Mouse (Mus musculus): Measurements from ENCODE around the gene Rere.

Rere gene

DNA sequence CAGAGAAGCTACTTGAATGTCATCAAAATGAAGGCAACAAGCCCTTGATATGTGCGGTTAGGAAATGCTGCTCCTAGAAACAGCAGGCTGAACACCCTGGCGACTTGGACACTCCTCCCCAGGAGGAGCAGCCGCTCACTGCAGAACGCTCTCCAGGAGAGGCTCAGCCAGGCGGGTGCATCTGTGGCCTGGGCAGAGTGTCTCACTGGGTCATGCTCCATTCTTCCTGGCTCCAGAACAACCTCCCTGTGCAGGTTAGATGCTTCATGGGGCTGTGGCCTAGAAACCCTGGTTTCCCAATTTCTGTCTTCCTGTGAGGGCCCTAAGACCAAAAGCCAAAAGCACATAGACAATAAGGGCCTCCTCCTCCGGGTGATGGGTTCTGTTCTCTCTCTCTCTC, 355.2 kb downstream of the Rere start:
- POLR2A ChIA-PET: interaction anchor here in 1 of 4 experiments (1.9 kb wide), 1 partner anchor 25 kb away, joined by 5 read pairs; no protein-coding TSS in a partner anchor
- CTCF ChIA-PET: interaction anchor here in 1 of 4 experiments (0.6 to 1.0 kb wide), 2 partner anchors 27 to 41 kb away, joined by 3 read pairs; no protein-coding TSS in a partner anchor

GRCm38 (mm10) chr4:150644299-150644698, 362.9 kb downstream of the Rere start:
- CTCF ChIA-PET: interaction anchor here in 3 of 4 experiments (0.8 to 2.2 kb wide), 7 partner anchors 12 to 405 kb away, joined by 3 to 9 read pairs (median 4); no protein-coding TSS in a partner anchor
- POLR2A ChIA-PET: interaction anchor here (0.5 to 1.4 kb wide), 8 partner anchors 13 to 500 kb away, joined by 3 to 5 read pairs (median 4); no protein-coding TSS in a partner anchor

DNA sequence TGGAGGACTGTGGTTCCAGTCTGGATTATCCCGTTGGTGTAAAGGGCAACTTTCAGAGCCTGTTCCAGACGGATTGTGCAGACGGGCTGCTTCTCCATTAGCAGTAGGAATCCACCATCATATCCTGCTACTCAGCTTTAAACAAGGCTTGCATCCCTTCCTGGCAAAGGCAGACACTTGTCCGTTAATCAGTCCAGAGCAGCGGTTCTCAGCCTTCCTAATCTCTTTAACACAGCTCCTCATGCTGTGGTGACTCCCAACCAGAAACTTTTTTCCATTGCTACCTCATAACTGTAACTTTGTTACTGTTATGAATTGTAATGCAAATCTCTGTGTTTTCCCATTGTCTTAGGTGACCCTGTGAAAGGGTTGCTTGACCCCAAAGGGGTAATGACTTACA, 367.9 kb downstream of the Rere start:
- ChIA-PET POLR2A (no interaction called here), CTCF (interaction anchor here in 3 of 4 experiments (0.6 to 1.3 kb wide), 4 partner anchors 14 to 310 kb away, joined by 3 to 6 read pairs (median 3); no protein-coding TSS in a partner anchor)

GRCm38 (mm10) chr4:150651390-150652277, 370.2 kb downstream of the Rere start, which contains the start of gene Slc45a1:
Gene Slc45a1 (minus strand): TSS chr4:150652174.
- ChIA-PET CTCF (interaction anchor here (0.5 to 1.8 kb wide), 5 partner anchors 11 to 387 kb away, joined by 3 to 8 read pairs (median 4); no protein-coding TSS in a partner anchor), POLR2A (interaction anchor here (0.6 to 1.4 kb wide), 5 partner anchors 11 to 387 kb away, joined by 3 to 5 read pairs (median 3); no protein-coding TSS in a partner anchor)

DNA sequence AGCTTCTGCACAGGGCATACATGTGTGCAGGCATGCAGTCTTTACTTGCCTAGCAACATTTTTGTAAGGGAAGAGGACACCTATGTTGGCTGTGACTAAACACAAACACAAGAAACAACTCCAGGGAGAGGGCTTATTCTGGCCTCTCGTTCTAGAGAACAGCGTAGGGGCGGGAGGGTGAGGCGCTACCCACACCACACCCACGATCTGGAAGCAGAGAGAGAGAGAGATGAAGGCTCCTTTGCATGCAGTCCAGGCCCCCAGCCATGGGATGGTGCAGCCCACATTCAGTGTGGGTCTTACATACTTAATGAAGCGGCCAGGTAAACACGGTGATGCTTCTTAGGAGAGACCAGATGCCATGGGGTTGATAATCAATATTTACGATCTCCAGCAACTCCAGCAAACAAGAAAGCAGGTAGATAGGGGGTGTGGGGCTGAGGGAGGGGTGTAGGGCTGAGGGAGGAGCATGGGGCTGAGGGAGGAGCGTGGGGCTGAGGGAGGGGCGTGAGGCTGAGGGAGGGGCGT, 371.7 kb downstream of the Rere start:
- POLR2A ChIA-PET: interaction anchor here in 1 of 4 experiments (0.7 to 1.5 kb wide), 3 partner anchors 10 to 249 kb away, joined by 5 read pairs; no protein-coding TSS in a partner anchor
- CTCF ChIA-PET: interaction anchor here in 1 of 4 experiments (1.4 to 2.0 kb wide), 2 partner anchors 10 to 312 kb away, joined by 3 to 14 read pairs; no protein-coding TSS in a partner anchor

GRCm38 (mm10) chr4:150655989-150656388, 374.5 kb downstream of the Rere start:
- ChIA-PET CTCF (interaction anchor here (0.5 to 3.7 kb wide), 43 partner anchors 9 to 1259 kb away, joined by 3 to 49 read pairs (median 4); partner anchors contain the start of genes Park7 (in 1 of the 4), Rere (in 1 of the 4) and Tnfrsf9 (in 1 of the 4)), POLR2A (interaction anchor here in 3 of 4 experiments (0.5 to 2.6 kb wide), 14 partner anchors 9 to 310 kb away, joined by 3 to 13 read pairs (median 4); no protein-coding TSS in a partner anchor)

DNA sequence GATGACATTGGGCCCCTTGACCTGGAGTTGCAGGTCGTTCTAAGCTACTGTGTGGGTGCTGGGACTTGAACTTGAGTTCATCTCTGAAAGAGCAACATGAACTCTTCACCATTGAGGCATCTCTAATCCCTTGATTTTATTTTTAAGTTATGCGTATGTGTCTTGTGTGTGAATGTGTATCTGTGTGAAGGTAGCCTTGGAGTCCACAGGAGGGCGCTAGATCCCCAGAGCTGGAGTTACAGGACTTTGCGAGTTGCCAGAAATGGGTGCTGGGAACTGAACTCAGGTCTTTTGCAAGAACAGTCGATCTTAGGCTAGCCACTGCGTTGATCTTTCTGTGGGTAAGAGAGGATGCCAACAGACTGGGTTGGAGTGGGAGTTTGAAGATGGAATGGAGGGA, 375.1 kb downstream of the Rere start:
- POLR2A ChIA-PET: interaction anchor here in 3 of 4 experiments (0.5 to 2.6 kb wide), 10 partner anchors 8 to 310 kb away, joined by 3 to 13 read pairs (median 4); no protein-coding TSS in a partner anchor
- CTCF ChIA-PET: interaction anchor here (0.6 to 3.7 kb wide), 36 partner anchors 8 to 1258 kb away, joined by 3 to 49 read pairs (median 4); partner anchors contain the start of genes Park7 (in 1 of the 4) and Tnfrsf9 (in 1 of the 4)

DNA sequence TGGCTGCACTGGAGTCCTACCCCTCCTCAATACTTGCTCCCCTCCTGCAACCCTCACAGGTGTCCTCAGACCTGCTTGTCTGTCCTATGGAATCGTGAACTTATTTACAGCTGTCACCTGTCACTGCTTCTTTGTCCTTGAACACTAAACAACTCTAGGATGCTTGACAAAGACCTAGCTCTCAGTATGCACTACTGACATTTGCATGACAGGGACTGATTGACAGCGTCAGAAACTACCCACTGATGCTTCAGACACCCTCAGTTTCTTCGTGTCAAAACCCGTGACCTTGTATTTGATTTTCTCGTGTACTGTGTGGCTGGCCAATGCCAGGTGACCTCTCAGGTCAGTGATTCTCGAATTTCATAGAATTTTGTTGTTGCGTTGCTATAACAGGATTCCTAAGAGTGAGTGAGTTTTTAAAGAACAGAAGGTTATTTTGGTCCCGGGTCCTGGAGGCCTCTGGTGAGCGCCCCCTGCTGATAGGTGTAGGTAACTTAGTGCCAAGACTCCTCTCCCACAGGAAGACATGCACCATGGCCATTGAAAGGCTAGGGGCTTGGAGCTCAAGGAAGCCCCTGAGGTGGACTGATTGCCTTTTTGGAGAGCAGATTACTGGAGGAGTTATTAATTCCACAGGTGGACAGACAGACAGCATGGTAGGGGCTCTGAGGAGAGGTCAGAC, 378.6 kb downstream of the Rere start:
- CTCF ChIA-PET: interaction anchor here (0.6 to 6.5 kb wide), 20 partner anchors 9 to 480 kb away, joined by 3 to 73 read pairs (median 4); partner anchors contain the start of genes Park7 (in 1 of the 4) and Tnfrsf9 (in 1 of the 4)
- POLR2A ChIA-PET: interaction anchor here in 3 of 4 experiments (0.5 to 2.9 kb wide), 29 partner anchors 9 to 958 kb away, joined by 3 to 13 read pairs (median 4); no protein-coding TSS in a partner anchor

- CTCF ChIA-PET: interaction anchor here in 3 of 4 experiments (0.5 to 6.5 kb wide), 13 partner anchors 19 to 304 kb away, joined by 3 to 78 read pairs (median 4); no protein-coding TSS in a partner anchor
- POLR2A ChIA-PET: interaction anchor here in 2 of 4 experiments (0.6 to 5.8 kb wide), 25 partner anchors 10 to 278 kb away, joined by 3 to 89 read pairs (median 4); partner anchors contain the start of genes Park7 (in 1 of the 2), Slc45a1 (in 1 of the 2) and Tnfrsf9 (in 1 of the 2)
Measured at GRCm38 (mm10) chr4:150661886-150662285, 380.4 kb downstream of the Rere start.

DNA sequence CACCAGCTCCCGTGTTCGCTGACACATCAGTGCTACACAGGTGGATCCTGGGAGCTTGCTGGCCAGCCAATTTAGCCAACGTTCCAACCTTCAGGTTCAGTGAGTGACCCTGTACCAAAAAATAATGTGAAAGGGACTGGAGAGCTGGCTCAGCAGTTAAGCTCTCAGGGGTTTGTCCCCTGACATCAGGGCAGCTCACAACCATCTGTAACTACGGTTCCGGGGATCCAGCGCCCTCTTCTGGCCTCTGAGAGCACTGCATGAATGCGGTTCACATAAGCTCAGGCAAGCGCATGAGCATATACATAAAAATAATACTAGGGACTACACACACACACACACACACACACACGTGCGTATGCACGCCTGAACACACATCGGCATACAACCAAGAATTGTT, 381.7 kb downstream of the Rere start:
- ChIA-PET CTCF (interaction anchor here (0.5 to 6.5 kb wide), 131 partner anchors 9 to 1523 kb away, joined by 3 to 78 read pairs (median 4); partner anchors contain the start of genes Park7 (in 1 of the 4), Slc45a1 (in 1 of the 4) and Tnfrsf9 (in 1 of the 4)), POLR2A (interaction anchor here (0.5 to 5.8 kb wide), 49 partner anchors 9 to 1761 kb away, joined by 3 to 89 read pairs (median 4); partner anchors contain the start of genes Park7 (in 1 of the 4) and Tnfrsf9 (in 1 of the 4))

- POLR2A ChIA-PET: interaction anchor here in 3 of 4 experiments (0.6 to 5.8 kb wide), 20 partner anchors 9 to 444 kb away, joined by 3 to 89 read pairs (median 4); partner anchors contain the start of genes Park7 (in 1 of the 3) and Tnfrsf9 (in 1 of the 3)
- CTCF ChIA-PET: interaction anchor here (0.5 to 6.5 kb wide), 73 partner anchors 8 to 1046 kb away, joined by 3 to 78 read pairs (median 4); partner anchors contain the start of genes Per3 (in 1 of the 4) and Vamp3 (in 1 of the 4)
Measured at GRCm38 (mm10) chr4:150664726-150665125, 383.3 kb downstream of the Rere start.

DNA sequence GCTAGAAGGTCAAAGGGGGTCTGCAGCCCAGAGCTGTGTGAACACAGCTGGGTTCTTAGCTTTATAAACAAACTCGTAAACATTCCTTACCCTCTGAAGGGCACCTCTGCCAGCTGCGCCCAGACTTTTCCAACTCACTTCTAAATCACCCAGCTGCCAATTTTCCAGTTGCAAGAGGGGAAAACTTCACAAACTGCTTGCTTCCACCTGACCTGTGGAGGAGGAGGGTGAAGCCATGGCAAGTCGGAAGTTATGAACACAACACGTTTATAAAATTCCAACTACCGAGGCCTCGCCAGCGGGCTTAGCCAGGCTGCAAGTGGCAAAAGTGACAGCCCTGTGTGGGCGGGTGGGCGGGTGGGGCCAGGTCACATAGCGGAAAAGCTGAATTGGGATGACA, 384.4 kb downstream of the Rere start:
- ChIA-PET POLR2A (interaction anchor here in 3 of 4 experiments (0.6 to 5.8 kb wide), 9 partner anchors 10 to 443 kb away, joined by 3 to 89 read pairs (median 4); no protein-coding TSS in a partner anchor), CTCF (interaction anchor here in 3 of 4 experiments (0.6 to 6.5 kb wide), 13 partner anchors 8 to 866 kb away, joined by 3 to 78 read pairs (median 4); no protein-coding TSS in a partner anchor)

Measured in embryonic stem cell, embryonic (primary cell).